Mouse (Mus musculus): ENCODE data around the gene Glis3.

DNA sequence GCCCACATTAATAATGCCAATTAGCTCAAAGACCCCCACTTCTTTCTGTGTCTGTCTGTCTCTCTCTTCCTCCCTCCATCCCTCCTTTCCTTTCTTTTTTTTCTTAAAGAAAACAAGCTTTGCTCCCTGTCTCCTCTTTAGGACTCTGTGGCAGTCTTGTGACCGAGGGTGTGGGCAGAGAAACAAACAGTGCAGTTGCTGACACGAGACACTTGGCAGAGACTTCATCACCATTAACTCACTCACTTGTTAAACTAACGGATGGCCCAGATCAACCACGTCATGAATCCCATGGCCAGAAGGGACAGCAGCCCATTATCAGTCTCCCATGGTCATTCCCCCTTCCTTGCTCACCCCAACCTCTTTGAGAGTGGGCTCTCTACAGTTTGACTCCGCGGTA is 276.9 kb downstream of the Glis3 start:
- TF ChIP-seq USF2 (IDR thresholded peaks at IDR 0.05; ENCODE audit: borderline replicate concordance in 1 of 2, insufficient read depth in 1 of 2, low read depth in 1 of 2, low read length in 2 of 2), result no peak
- TF ChIP-seq ELF1 (IDR thresholded peaks at IDR 0.05; ENCODE audit: low read depth, low read length), result no peak
- TF ChIP-seq CTCF (IDR thresholded peaks at IDR 0.05 in 2 of 3, conservative IDR thresholded peaks at IDR 0.05 in 1 of 3; ENCODE audit: control insufficient read depth in 1 of 3, insufficient read depth in 1 of 3, low read depth in 2 of 3, low read length in 3 of 3, poor library complexity in 1 of 3, severe bottlenecking in 1 of 3), result no peak
- TF ChIP-seq TAL1 (IDR thresholded peaks at IDR 0.05; ENCODE audit: low read length), result no peak
- no peak for TF ChIP-seq EP300 (IDR thresholded peaks at IDR 0.05; ENCODE audit: low read depth in 1 of 2, low read length in 2 of 2)
- TF ChIP-seq MEF2A (IDR thresholded peaks at IDR 0.05; ENCODE audit: extremely low read depth, insufficient replicate concordance, low read depth, low read length, poor library complexity, severe bottlenecking), result no peak
- TF ChIP-seq GATA1 (IDR thresholded peaks at IDR 0.05; ENCODE audit: low read depth, low read length), result no peak
- TF ChIP-seq MAFK (IDR thresholded peaks at IDR 0.05; ENCODE audit: borderline replicate concordance, low read depth, low read length), result no peak
- TF ChIP-seq GABPA (IDR thresholded peaks at IDR 0.05; ENCODE audit: low read depth, low read length), result no peak

Measured in MEL (cell line).